ENCODE assay signal across 8 mouse cellular contexts in the genomic region with DNA sequence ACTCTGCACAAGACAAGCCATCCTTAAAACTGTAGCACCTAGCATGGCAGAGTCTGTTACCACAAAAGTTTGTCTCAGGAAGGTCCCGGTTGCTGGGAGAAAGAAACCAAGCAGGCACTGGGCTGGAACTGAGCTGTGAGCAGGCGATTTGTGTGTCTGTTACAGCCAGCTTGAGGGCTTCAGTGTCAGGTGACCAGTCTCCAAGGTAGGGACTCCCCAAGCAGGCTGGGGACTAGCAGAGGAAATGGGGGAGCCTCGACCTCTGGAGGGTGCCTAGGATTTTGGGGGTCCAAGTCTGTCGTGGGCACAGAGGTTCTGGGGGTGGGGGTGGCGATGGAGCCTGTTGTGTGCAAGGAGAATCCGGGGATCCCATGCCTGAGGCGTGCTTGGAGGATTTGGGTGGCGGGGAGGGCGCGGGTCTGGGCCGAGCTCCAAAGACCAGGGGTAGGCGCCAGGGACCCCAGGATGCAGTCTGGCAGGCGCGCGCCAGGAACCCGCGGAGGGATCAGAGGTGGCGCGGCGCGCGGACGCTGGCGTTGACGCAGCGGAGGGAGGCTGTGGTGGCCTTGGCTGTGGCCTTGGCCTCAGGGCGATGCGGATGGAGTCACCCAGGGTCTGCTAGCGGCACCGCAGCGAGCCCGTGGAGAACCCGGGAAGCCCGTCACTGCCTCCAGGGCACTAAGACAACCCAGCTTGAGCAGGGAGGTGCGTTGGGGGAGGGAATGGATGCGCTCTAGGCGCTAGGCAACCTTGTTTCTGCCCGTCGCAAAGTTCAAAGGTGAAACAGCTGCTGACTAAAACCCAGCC. TPM values are rescaled to one million over a fixed set of nuclear protein-coding genes. Genes with fewer than 3 reads are reported as not detected.
A peak's percentile ranks its signal among the peaks of the same experiment; 100 is the strongest.
DNase-seq lines count a peak whose midpoint lies in the region; ATAC-seq and TF ChIP-seq lines count a peak whose summit lies in the region.

Gene Hrasls (plus strand): TSS at position 91 of the 807 bp plus-strand sequence.

- TF ChIP-seq EP300 in heart, postnatal 0 days (IDR thresholded peaks at IDR 0.05; ENCODE audit: low read depth), result no peak
- TF ChIP-seq EP300 in liver, embryonic 14.5 days (IDR thresholded peaks at IDR 0.05; ENCODE audit: low read depth), result no peak

- H3K4me1 ChIP-seq in forebrain, embryonic 15.5 days, result peaks cover 18% of the 10 kb centered on the region
- H3K4me1 ChIP-seq in heart, postnatal 0 days (ENCODE audit: control insufficient read depth, insufficient read depth), result 0 out of 2 replicates have a peak, but pooled peaks cover 3% of the 10 kb centered on the region
- H3K4me1 ChIP-seq in liver, embryonic 14.5 days (replicated peaks; ENCODE audit: control insufficient read depth in 2 of 2, insufficient read depth in 2 of 2, low read length in 1 of 2), result no peaks in the 10 kb centered on the region

- ATAC-seq in forebrain, embryonic 15.5 days (replicated peaks), result peak; percentile 67
- ATAC-seq in heart, postnatal 0 days (ENCODE audit: insufficient read depth, low read depth), result peak; percentile 75
- ATAC-seq in liver, embryonic 14.5 days (ENCODE audit: insufficient read depth), result no peak

- DNase-seq in ES-CJ7 (ENCODE audit: low read depth, low spot score), result peak; percentile 41
- DNase-seq in cerebellum, adult 11 months, result peak; percentile 56
- DNase-seq in heart, postnatal 0 days (ENCODE audit: low spot score), result peak; percentile 17
- peak; percentile 40 to 64 for DNase-seq in kidney, postnatal 25 days
- DNase-seq in liver, embryonic 14.5 days (ENCODE audit: low read depth in 3 of 3, low spot score in 3 of 3), result no peak
- DNase-seq in right cerebral cortex, adult 18-20 months, result peak; percentile 43
- no peak for DNase-seq in thymus, postnatal 0 days (ENCODE audit: low spot score)

- no peaks in the 10 kb centered on the region for H3K27me3 ChIP-seq in forebrain, embryonic 15.5 days
- H3K27me3 ChIP-seq in heart, postnatal 0 days (ENCODE audit: control insufficient read depth, insufficient read depth, low read length), result peaks cover 15% of the 10 kb centered on the region
- H3K27me3 ChIP-seq in liver, embryonic 14.5 days (ENCODE audit: control insufficient read depth, insufficient read depth, low read length), result no peaks in the 10 kb centered on the region

- H3K4me2 ChIP-seq in forebrain, embryonic 15.5 days (replicated peaks), result peak within 1 kb of the TSS; percentile 65
- peak within 1 kb of the TSS; percentile 69 for H3K4me2 ChIP-seq in heart, postnatal 0 days (ENCODE audit: low read depth, low read length)
- H3K4me2 ChIP-seq in liver, embryonic 14.5 days (ENCODE audit: low read depth), result peak within 1 kb of the TSS; percentile 32

- TF ChIP-seq CTCF in heart, postnatal 0 days (IDR thresholded peaks at IDR 0.05; ENCODE audit: low read depth), result no peak
- TF ChIP-seq CTCF in liver, embryonic 14.5 days (IDR thresholded peaks at IDR 0.05; ENCODE audit: low read depth), result no peak

- peak within 1 kb of the TSS; percentile 44 for H3K4me3 ChIP-seq in forebrain, embryonic 15.5 days
- H3K4me3 ChIP-seq in heart, postnatal 0 days (ENCODE audit: low read depth, low read length), result peak within 1 kb of the TSS; percentile 43
- peak within 1 kb of the TSS; percentile 5 to 6; a peak in 2 of 4 replicates for H3K4me3 ChIP-seq in liver, embryonic 14.5 days (ENCODE audit: insufficient read depth in 1 of 2, low read depth in 2 of 2, low read length in 2 of 2)

- WGBS in forebrain, embryonic 15.5 days, result 2% methylated on average over 39 of the region's 39 CpGs
- WGBS in heart, postnatal 0 days, result 2% methylated on average over 39 of the region's 39 CpGs
- WGBS in liver, embryonic 14.5 days (ENCODE audit: insufficient replicate concordance), result 4% methylated on average over 39 of the region's 39 CpGs

- no peaks in the 10 kb centered on the region for H3K9me3 ChIP-seq in forebrain, embryonic 15.5 days
- H3K9me3 ChIP-seq in heart, postnatal 0 days (replicated peaks; ENCODE audit: control insufficient read depth, low read length), result no peaks in the 10 kb centered on the region
- H3K9me3 ChIP-seq in liver, embryonic 14.5 days (ENCODE audit: control insufficient read depth, low read length), result no peaks in the 10 kb centered on the region

- no peak within 1 kb of the TSS for H3K27ac ChIP-seq in forebrain, embryonic 15.5 days (replicated peaks)
- H3K27ac ChIP-seq in heart, postnatal 0 days (ENCODE audit: low read depth), result no peak within 1 kb of the TSS
- H3K27ac ChIP-seq in liver, embryonic 14.5 days, result no peak within 1 kb of the TSS

- H3K9ac ChIP-seq in forebrain, embryonic 15.5 days (replicated peaks), result peak within 1 kb of the TSS; percentile 45
- H3K9ac ChIP-seq in heart, postnatal 0 days (replicated peaks; ENCODE audit: low read depth, low read length), result peak within 1 kb of the TSS; percentile 46
- no peak within 1 kb of the TSS for H3K9ac ChIP-seq in liver, embryonic 14.5 days (replicated peaks)

- H3K36me3 ChIP-seq in forebrain, embryonic 15.5 days, result no peaks in the 10 kb centered on the region
- no peaks in the 10 kb centered on the region for H3K36me3 ChIP-seq in heart, postnatal 0 days (replicated peaks; ENCODE audit: control insufficient read depth, insufficient read depth, low read length)
- H3K36me3 ChIP-seq in liver, embryonic 14.5 days (replicated peaks; ENCODE audit: control insufficient read depth, insufficient read depth, low read depth), result no peaks in the 10 kb centered on the region

RNA-seq across cellular contexts. Expression of gene Hrasls, which starts in this region (rescaled TPM):
- polyA plus RNA-seq in forebrain, embryonic 15.5 days (2015; fragmentation: Nextera tagmentation; extraction: Ambion mirVana), result 3.0 and 4.8 TPM in 2 replicates
- 0.19 and 0.31 TPM in 2 replicates for total RNA-seq in heart, postnatal 0 days (2014; rRNA removed; ENCODE audit: low replicate concordance)
- 0.87 and 1.2 TPM in 2 replicates for polyA plus RNA-seq in heart, postnatal 0 days (2015; fragmentation: Nextera tagmentation; extraction: Ambion mirVana)
- 0.02 TPM in 1 of 2 replicates, not detected in the other for polyA plus RNA-seq in liver, embryonic 14.5 days (2012; rRNA removed)
- polyA plus RNA-seq in liver, embryonic 14.5 days (2014; fragmentation: Nextera tagmentation; extraction: Ambion mirVana), result 0.04 TPM in 1 of 2 replicates, not detected in the other
- polyA plus RNA-seq in thymus, postnatal 0 days (2015; fragmentation: Nextera tagmentation; extraction: Ambion mirVana), result 0.19 and 0.20 TPM in 2 replicates

Comparison
In these comparisons a context has a peak if more than half of its experiments do, and no peak if none do; other contexts are left out.
1. DNase-seq: peak in ES-CJ7 (single experiment), cerebellum, adult 11 months (single experiment), heart, postnatal 0 days (single experiment), kidney, postnatal 25 days (2 of 2) and right cerebral cortex, adult 18-20 months (single experiment); none in liver, embryonic 14.5 days (0 of 3) and thymus, postnatal 0 days (single experiment).
2. Peak in every context shown above with its lines, with median percentiles within 50 percentile points of each other: H3K4me2 ChIP-seq and H3K4me3 ChIP-seq.